Mouse (Mus musculus): ENCODE data around the gene Sox6.

Sox6 gene

DNA sequence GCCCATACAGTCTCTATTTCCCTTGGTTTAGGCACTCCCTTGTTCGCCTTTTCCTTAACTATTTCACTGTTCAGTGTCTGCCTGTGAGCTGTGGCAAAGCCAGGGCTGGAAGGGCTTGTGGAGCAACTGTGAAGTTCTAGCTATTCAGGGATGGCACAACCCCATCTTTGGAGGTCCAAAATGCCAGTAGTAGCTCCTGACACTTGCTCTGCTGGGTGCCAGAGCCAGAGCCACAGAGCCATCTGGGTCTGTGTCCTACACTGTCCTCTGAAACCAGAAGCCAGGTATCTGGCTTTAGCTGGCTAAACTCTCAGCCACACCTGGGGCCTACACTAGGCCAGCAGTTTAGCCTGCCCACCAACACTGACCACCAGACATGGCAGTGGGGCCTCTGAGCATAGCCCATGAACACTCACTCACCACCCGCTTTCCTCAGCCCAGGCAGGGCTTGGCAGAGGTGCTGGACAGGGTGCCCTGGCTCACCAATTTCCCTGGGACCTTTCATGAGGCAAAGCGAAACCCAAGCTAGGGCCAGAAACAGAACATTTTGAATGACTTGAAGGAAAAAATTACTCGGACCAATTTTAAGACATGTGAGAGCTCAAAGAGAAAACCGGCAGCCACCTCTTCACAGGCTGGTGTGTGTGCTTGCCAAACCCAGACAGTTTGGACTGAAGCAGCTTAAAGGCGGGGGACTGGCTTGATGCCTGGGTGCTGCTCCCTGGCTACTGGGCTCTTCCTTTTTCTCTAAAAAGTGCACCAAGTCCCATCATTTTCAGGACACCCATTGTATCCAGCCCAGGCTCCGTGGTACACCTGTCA is 612.2 kb downstream of the Sox6 start:
- no peak for DNase-seq (ENCODE audit: low spot score in 2 of 2)

GRCm38 (mm10) chr7:115422828-115423227 is 615.8 kb downstream of the Sox6 start:
- DNase-seq (ENCODE audit: low spot score in 2 of 2) = no peak

DNA sequence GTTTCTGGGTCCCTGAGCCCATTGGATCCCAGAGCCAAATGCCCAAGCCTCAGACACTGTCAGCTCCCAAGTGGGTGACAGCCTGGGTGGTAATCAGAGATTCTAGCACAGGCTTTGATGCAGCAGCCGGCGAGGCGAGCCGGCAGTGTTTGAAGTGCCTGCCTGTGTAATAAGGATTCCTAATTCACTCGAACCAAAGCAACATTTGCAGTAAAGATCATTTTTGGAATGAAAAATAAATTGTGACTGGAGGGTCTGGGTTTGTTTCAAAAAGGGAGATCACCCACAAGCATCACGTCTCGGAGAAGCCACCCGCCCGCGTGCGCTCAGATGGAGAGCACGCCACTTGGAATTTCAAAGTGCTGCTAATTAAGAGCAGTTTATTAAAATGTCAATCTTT is 617.6 kb downstream of the Sox6 start:
- DNase-seq (ENCODE audit: low spot score in 2 of 2) = no peak

Data from spleen, postnatal 36 days (tissue).